Mouse (Mus musculus) 416B (cell line): ENCODE measurements around the gene Sik3.

Experiments
- DNase-seq: peaks from one replicate; pipeline ENCODE4 v3.0.0; 2011; ENCODE audit warnings: low read depth

The Sik3 gene

GRCm38 (mm10) chr9:46272677-46273454 is 260.2 kb downstream of the Sik3 start, which contains the start of gene Zpr1:
TSS of gene Zpr1 (plus strand) at chr9:46273064.
- peak; percentile 99 for DNase-seq
